Mouse (Mus musculus) right cerebral cortex, postnatal 10 days (tissue): ENCODE data around the gene Pde10a.

ENCODE experiments used
- DNase-seq, 2 experiments: peaks; one replicate each; pipeline ENCODE4 v3.0.0; 2021; ENCODE audit warnings: low spot score in 2 of 2

Pde10a gene

DNA sequence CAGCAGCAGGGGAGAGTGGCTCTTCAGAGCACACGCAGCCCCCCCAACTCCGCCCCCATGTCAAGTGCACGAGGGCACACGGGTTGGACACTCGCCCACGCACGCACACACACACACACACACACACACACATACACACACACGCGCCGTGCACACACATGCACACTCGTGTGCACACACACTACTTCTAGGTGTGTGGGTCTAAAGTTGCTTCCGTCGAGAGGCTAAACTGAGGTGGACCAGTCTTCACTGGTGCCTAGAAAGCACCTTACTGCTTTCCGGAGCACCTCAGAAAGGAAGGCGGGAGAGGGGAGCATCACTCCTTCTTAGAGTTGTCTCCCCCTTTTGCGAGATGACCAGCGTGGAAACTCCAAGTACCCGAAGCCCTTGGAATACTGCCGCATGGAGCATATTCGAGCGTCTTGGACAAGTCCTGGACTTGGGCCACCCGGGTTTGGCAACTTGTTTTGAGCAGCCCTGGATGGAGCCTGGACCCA lies at the start of gene Pde10a:
TSS of gene Pde10a (plus strand) at position 148 of the 497 bp plus-strand sequence.
- DNase-seq: peak; percentile 61 to 65

DNA sequence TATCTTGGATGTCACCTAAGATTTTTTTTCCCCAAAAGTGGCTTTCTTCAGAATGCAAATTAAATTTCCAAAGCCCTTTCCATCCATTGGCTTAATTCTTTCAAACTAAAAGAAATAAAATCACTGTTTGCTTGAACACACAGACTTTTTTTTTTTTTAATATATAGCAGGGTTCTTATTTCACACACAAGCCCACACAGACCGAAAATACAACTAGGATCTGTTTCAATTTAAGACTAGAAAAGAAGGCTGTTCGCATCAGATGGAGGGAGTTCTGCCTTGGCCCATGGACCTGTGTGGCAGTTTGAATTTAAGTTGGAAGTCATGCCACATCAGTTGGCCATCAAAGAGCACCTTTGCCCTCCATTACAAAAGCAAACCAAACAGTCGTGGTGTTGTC lies 46.6 kb upstream of the Pde10a start:
- DNase-seq: no peak

DNA sequence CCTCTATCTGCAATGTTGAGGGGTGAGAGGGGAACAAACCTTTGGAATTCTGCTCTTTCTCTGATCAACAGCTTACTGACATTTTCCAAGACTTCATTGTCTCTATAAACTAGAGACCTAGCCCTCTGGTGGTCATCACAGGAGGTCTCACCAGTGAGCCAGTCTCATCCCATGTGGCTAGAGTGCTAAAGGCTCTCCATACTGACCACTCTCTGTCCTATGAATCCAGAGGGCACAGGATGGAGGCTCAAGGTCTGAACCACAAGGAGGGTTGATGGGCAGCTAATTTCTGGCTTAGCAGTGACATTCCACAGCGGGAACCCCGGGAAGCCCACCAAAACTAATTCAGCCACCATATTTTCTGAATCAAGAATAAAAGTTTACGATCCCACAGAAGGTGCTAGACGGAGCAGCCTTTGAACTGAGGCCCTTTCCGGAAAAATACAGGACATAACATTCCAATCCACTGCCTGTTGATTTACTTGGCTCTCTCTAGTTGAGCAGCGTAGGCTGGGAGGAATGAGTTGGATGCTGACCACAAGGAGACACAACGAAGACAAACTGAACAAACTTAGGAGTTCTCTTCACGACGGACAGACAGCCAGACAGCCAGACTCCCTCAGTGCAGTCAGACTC lies 45.6 kb upstream of the Pde10a start:
- DNase-seq: no peak

DNA sequence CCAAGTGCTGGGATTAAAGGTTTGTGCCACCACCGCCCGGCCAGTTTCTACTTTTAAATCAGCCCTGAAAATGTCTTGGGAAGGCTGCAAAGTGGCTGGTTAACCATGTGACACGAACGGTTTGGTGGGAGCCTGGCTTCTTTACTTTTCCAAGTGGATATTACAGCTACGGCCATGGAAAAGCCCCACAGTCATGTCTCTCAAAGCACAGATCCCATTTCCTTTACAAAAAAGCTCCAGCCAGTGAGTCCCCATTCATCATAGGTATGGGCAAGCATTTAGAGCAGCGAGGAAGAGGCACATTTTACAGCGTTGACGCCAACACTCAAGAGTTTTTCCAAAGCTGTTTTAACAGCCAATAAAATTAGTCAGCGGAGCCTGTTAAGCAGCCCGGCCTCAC lies 43.4 kb upstream of the Pde10a start:
- DNase-seq: no peak

DNA sequence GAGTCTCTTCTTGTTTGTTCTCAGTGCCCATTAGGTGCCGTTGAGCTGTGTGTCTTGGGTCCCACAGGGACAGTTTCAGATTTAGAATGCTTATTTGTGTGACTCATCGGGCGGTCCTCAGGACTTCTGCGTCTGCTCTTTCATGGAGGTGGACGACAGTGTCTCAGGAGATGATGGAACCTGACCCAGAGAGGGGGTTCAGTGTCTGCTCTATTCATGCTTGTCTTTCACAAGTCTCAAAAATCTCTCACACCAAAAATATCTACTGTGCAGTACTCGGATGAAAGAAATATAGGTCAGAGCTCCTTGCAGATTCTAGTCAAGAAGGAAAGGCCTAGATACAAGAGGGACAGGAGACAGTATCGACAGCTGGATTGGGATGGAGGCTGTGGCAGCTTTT lies 42.3 kb upstream of the Pde10a start:
- DNase-seq: no peak

DNA sequence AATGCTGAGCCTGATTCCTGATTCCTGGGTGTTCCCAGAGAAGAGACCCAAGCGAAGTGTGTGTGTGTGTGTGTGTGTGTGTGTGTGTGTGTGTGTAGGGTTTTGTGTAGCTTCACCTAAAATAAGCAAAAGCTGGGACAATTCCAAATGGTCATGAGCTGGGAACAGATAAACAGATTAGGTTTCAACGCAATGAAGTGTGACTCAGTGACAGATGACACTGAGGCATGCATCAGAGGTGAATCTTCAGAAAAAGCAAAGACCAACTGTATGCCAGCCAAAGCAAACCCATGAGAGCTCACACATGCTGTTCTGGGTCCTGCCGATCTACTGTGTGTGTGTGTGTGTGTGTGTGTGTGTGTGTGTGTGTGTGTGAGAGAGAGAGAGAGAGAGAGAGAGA lies 40.9 kb upstream of the Pde10a start:
- DNase-seq: no peak

DNA sequence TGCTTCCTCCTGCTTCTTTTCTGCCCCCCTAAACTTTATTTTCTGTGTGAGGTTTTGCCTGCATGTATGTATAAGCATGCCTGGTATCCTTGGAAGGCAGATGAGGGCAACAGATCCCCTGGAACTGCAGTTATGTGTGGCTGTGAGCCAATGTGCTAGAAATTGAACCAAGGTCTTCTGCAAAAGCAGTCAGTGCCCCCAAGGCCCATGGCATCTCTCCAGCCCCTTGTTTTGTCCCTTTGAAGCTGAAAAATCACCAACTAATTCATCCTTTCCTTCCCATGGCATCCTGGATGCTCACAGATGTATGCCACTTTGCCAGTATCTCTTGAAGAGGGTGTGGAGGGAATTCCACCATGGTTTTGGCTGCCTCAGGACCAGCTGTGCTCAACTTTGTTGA lies 40.0 kb upstream of the Pde10a start:
- DNase-seq: no peak

DNA sequence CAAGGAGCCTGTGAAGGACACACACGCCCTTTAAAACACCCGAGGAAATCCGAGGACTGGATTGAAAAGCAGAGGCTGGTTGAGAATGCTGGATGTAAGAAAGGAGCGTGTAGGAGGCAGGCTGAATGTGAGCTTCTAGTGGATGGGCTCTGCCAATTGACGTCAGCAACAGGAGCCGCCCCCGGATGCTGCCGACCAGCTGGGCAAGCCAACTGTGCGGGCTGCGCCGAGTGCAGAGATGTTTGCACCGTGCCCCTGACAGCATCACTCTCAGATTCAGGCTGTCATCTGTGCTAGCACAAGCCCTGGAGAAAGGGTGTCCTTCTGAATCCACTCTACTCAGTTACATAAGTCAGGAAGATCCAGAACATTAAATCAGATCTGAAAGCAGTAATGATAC lies 37.3 kb upstream of the Pde10a start:
- DNase-seq: peak; percentile 90 to 95

DNA sequence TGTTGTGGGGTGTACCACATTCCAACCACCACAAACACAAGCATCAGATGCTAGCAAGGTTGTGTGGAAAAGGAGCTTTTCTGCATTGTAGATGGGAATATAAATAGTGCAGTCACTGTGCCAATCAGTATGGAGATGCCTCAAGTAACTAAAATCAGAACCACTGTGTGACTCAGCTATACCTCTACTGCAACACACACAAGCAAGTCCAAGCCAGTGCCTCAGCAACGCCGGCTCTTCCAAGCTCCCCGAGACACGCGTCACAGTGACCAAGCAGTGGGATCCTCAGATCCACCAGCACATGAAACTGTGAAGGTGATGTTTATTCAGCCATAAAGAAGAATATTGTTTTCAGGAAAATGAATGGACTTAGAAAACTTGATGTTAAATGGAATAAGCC lies 34.2 kb upstream of the Pde10a start:
- no peak for DNase-seq

DNA sequence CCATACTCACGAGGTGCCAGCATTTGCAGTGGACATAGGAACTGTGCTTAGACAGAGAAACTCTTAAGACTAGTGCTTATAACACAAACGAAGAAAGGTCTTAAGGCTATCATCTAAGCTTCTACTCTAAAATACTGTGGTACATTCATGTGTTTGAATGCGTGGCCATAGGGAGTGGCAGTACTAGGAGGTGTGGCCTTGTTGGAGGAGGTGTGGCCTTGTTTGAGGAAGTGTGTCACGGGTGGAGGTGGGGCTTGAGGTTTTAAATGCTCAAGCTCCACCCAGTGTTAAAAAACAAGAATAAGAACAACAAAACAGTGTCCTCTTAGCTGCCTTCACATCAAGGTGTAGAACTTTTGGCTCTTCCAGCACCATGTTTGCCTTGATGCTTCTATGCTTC lies 31.7 kb upstream of the Pde10a start:
- DNase-seq: no peak

DNA sequence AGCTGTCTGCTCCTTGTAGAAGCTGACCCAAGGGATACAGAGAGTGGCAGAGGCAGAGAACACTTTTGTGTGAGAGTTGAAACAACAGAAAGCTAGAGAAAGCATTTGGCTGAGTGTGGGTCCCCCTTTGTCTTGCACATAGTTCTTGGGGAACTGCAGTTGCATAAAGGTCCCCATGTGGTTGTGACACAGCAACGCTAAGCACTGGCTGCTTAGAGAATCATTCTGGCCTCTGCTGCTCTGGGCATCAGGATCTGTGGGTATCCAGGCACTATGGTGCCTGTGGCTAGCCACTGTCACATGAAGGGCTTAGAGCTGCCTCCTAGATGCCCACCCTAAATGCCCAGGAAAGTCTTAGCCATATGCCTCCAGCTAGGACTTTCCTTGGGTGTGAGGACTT lies 27.0 kb upstream of the Pde10a start:
- DNase-seq: no peak

DNA sequence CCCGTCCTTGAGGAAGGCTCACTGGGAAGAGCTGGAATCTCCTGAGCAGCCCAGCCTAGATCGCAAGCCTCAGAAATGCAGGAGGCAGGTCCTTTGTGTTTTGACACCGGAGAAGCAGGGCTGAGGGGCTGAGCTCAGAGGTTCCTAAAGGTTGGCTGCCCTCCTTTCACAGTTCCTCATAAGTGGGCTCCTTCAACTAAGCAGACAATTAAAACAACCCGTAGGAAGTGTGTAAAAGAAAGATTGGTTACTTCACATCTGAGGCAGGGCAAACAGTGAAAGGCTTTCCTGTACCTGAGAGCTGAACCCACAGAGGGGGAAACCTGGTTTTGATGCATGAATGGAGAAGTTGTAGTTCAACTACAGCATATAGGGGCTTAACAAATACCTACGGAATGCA lies 26.5 kb upstream of the Pde10a start:
- DNase-seq: no peak

DNA sequence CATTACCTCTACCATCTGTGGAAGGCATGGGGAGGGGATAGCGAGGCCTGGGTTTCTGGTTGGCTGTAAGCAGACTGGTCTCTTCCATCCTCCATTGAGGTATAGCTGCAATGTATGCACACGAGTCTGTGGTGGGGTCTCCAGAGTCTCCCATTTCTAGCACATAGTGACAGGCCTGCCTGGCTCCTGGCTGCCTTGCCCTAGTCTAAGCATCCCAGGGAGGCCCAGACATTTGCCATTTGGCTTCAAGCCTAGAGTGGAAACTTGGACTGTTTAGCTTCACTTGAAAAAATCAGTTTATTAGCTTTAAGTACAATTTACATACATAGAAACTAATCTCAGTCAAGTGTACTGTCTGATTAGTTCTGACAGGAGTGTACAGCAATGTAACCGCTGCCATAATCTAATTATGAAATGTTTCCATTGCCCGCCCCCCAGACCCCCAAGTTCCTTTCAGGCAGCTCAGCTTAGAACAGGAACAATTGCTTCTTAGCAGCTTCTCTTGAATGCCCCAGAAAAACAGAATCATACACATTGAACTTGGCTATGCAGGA lies 25.5 kb upstream of the Pde10a start:
- no peak for DNase-seq

DNA sequence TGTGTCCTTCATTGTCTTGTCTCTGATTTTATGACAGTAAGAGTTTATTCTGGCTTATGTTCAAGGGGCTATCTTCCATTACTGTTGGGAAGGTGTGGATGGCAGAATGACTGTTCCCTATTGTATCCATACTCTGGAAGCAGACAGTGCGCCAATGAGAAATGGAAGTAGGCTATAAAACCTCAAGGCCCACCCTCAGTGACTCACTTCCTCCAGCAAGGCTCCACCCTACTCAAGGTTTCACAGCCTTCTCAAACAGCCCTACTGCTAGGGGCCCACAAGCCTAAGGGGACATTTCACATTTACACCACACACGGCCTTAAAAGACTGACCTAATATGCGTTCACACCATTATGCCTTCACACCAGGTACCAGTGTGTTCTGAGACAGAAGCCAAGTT lies 20.8 kb upstream of the Pde10a start:
- no peak for DNase-seq

DNA sequence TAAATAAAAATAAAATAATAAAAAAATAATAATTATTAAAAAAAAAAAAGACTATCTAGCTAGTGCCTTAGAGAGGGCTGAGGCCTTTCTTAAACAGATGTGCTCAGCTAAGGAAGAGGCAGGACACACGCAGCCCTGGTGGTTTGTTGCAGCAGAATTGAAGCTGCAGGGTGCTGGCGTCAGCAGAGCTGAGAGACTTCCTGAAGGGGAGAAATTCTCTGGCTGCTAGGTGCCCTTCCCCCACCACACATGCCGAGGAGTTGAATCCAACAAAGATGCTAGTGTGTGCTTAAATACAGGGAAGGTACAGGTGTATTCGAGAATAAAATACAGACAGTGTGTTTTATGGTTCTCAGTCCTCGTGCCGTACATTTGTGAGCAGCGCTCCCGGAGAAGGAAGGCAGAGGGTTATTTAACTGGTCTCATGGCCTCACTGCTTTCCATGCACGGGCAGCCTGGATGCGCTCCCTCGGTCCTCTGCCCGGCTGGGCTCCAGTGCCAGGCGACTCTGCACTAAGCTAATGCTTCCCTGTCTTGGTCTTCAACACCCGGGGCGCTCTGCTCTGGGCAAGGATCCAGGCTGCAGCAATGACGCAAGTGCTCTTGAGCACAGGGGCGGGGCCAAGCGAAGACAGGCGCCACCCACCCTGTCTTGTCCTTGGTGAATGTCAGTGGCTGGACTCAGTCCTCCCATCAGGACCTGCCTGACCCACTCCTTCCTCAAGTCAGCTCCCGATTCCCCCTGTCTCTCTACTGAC lies 19.3 kb upstream of the Pde10a start:
- peak; percentile 93 to 94 for DNase-seq

DNA sequence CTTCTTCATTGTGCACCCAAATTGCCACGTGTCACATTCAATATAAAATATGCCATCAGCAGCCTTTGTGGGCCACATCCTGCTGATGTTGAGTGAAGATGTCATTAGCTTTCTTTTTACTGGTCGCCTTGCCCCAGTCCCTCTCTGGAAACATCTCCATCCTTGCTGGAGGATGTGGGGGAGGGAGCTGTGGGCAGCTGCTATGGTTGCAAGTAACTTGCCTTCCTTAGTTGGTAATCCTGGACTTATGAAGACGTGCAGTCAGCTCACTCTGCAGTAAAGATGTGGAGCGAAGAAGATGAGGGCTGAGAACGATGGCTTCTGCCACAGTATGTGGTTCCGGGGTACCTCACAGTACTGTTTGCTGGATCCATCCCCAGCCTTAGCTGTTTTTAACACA lies 18.4 kb upstream of the Pde10a start:
- no peak for DNase-seq

DNA sequence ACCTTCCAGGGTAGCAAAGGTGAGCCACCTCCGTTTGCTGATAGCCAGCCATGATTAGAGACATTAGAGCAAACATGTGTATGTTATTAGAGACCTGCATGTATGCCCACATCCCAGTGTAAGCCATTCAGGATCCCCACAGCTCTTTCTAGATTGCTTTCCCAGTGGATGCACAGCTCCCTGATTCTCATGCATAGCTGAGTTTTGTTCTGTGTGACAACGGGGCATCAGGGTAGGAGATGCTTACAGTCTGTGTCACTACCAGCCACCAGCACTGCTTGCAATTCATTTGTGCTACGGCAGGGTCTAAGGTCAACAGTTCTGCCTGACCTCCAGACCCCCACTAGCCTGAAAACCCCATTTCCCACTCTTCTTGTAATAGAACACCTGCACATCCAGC lies 17.5 kb upstream of the Pde10a start:
- no peak for DNase-seq

DNA sequence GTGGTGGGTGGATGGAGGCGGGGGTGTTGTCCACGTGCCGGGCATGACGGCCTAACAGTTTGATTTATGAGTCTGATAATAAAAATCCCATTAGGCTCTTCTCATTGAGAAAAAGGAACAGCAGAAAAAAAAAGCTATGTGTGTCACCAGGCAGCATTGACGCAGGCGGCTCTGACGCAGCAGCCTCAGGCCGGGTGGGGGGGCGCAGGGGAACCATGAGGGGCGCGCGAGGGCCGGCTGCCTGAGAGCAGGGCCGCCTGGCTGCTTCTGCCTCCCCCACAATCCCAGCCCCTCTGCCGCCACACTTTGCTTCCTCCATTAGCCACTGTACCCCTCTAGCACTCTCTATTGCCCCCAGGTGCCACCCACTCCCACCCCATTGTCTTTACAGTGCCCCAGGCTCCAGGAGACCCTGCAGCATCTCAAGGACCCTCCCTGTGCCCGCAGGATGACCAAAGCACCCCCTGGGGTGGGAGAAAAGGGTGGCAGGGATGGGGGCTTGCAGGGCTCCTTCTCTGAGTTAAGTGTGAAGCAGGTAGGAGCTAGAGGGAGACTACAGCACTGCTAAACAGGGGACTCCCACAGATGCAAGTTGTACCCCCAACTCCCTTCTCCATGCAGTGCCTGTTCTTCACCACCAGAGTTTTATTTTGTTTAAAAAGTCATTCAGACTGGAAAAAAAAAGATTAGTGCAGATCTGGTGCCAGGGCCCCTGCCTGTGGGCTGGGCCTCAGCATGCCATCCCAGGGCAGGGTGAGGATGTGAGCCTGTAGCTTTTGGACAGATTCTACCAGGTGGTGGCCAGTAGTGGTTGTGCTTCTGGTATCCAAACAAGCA lies 16.6 kb upstream of the Pde10a start:
- DNase-seq: peak; percentile 92 to 93

DNA sequence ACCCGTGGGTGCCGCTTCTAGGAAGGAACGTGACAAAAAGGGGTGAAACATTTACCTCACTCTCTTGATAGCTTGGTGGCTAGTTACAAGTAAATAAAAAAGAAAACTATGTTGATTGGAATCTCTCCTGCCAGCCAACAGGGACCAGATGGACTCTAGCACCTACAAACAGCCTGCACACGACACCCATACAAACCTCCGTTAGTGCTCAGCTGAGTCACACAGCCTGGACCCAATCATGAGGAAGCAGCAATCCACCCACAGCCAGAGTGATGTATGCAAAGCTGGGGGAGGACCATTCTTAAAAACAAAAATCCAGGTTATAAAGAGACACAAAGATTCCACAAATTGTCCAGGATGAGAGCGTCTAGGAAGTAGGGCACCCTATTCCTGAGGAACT lies 9.2 kb upstream of the Pde10a start:
- peak in 1 of 2 experiments; percentile 50 for DNase-seq

DNA sequence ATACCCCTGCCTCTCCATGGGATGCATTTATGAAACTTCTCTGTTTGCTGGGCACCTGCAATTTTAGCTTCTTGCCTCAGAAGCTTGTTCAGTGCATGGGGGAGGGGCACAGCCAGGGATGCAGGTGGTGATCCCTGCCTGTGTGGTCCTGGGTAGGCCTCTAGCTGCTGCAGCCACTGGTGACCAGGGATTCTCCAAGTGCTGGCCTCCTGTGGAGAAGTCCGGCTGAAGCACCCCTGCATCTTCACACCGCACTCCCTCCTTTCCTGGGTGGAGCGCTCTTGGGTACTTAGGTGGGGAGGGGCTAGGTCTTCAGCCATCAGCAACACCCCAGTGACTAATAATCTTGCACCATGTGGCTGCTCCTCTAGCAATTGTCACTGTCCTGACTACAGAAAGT lies 1.2 kb upstream of the Pde10a start:
- peak in 1 of 2 experiments; percentile 54 for DNase-seq

DNA sequence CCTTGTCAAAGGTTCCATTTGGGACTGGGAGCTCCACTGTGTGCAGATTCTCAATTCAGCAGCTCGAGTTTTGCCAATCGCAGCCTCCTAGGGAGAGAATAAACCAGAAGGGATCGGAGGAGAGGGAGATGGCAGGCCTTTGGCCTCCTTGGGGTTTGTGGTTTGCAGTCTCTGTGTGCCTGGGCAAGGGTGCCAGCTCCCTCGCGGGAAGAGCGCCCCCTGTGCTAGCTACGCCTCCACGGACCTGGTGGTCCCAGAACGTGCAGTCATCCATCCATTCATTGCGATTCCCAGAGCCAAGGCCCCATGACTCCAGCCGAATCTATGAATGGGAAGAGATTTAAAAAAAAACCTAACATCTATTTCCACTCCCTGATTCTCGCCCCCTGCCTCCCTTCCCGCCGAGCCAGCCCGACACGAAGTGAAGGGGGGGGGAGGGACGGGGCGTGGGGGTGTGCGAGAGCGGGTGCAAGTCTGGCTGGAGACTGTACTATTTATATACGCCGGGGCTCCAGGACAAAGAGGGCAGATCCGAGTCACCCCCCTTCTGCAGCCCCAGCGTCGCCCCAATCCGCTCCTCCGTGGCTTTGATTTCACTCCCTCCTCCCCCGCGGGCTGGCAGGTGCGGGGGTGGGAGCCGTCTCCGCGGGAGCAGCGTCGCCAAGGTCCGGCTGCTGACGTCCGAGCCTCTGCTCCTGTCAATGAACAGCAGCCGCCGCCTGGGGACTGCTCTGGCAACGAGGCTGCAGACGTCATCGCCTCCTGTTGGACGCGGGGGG lies 596 bp upstream of the Pde10a start:
- peak; percentile 93 to 96 for DNase-seq
